Mouse (Mus musculus) limb, embryonic 14.5 days (tissue): ENCODE results near the gene Olfr218. TPM values are rescaled to one million over a fixed set of nuclear protein-coding genes. Genes with fewer than 3 reads are reported as not detected.

Experiments
- ATAC-seq: fragments of 200-750 bp; cut with Nextera tagmentation; 2 replicates; pipeline ENCODE4 v1.8.0; 2017; ENCODE audit warnings: low read depth, moderate number of reproducible peaks, moderate TSS enrichment; ENCODE audit not compliant: low FRiP score
- DNase-seq: peaks from one replicate; pipeline ENCODE4 v3.0.0-alpha.2; 2015; ENCODE audit warnings: low spot score
- H3K27ac ChIP-seq: fragments of 300-500 bp; sonication (generic); replicated peaks from 2 replicates; pipeline ENCODE4 v1.5.1; 2014; ENCODE audit warnings: low read depth, mild to moderate bottlenecking, low read length, moderate library complexity, mixed read lengths
- H3K27me3 ChIP-seq: fragments of 300-500 bp; sonication (generic); 2 replicates; pipeline ENCODE4 v1.6.1; 2014; ENCODE audit warnings: low read length, mixed read lengths; ENCODE audit not compliant: control insufficient read depth, insufficient read depth
- H3K36me3 ChIP-seq: fragments of 300-500 bp; sonication (generic); 2 replicates; pipeline ENCODE4 v1.6.1; 2014; ENCODE audit warnings: mild to moderate bottlenecking, low read length, moderate library complexity, mixed read lengths; ENCODE audit not compliant: control insufficient read depth, insufficient read depth
- H3K4me1 ChIP-seq: fragments of 300-500 bp; sonication (generic); 2 replicates; pipeline ENCODE4 v1.6.1; 2014; ENCODE audit warnings: antibody characterized with exemption, low read length, mixed read lengths; ENCODE audit not compliant: control insufficient read depth, insufficient read depth
- H3K4me2 ChIP-seq: fragments of 300-500 bp; sonication (generic); replicated peaks from 2 replicates; pipeline ENCODE4 v1.6.1; 2014; ENCODE audit warnings: low read depth, mild to moderate bottlenecking, low read length, moderate library complexity; ENCODE audit not compliant: severe bottlenecking
- H3K4me3 ChIP-seq: fragments of 300-500 bp; sonication (generic); replicated peaks from 2 replicates; pipeline ENCODE4 v1.5.1; 2014; ENCODE audit warnings: low read length
- H3K9ac ChIP-seq: fragments of 300-500 bp; sonication (generic); 2 replicates; pipeline ENCODE4 v1.6.1; 2014; ENCODE audit warnings: mild to moderate bottlenecking, low read depth, low read length, moderate library complexity; ENCODE audit not compliant: severe bottlenecking
- H3K9me3 ChIP-seq: fragments of 300-500 bp; sonication (generic); 2 replicates; pipeline ENCODE4 v1.6.1; 2016; ENCODE audit warnings: low read length; ENCODE audit not compliant: control insufficient read depth
- POLR2A ChIP-seq: fragments of 200-500 bp; IDR thresholded peaks from 2 replicates; pipeline ENCODE4 v1.8.0; 2012; ENCODE audit warnings: inconsistent platforms, mild to moderate bottlenecking, moderate library complexity, borderline replicate concordance; ENCODE audit not compliant: insufficient read depth, insufficient read length; ENCODE audit errors: extremely low read depth
- WGBS: fragments of 180-500 bp; shearing (Covaris S2); extraction: QIAGEN DNeasy Blood & Tissue Kit; methylation state at CpG from one replicate; pipeline ENCODE4 v1.1.7; 2014; 5-methylcytosine and 5-hydroxymethylcytosine counted together
- polyA plus RNA-seq, 2 experiments: library from polyadenylated mRNA; depleted of rRNA in 1 of 2; stranded (reverse) in 1 of 2; unstranded in 1 of 2; fragments of >200 nt; fragmentation: Nextera tagmentation in 1 of 2; extraction: Ambion mirVana in 1 of 2; gene quantifications; 2 replicates each; pipeline versions ENCODE4 v1.2.1 to v1.2.3; 2012 to 2014

Olfr218 gene
- not detected in 2 replicates for polyA plus RNA-seq (2012; rRNA removed)
- not detected in 2 replicates for polyA plus RNA-seq (2014; fragmentation: Nextera tagmentation; extraction: Ambion mirVana)

- DNase-seq (no peak), ATAC-seq (no peak)
- no peaks in the 10 kb centered on the region for H3K36me3 ChIP-seq
- no peak for TF ChIP-seq POLR2A
- no peaks in the 10 kb centered on the region for H3K4me1 ChIP-seq
- H3K9ac ChIP-seq, result no peak within 1 kb of the TSS
- H3K27me3 ChIP-seq, result no peaks in the 10 kb centered on the region
- no peak within 1 kb of the TSS for H3K27ac ChIP-seq
- no peaks in the 10 kb centered on the region for H3K9me3 ChIP-seq
- H3K4me3 ChIP-seq, result no peak within 1 kb of the TSS
- no peak within 1 kb of the TSS for H3K4me2 ChIP-seq
- WGBS, result 74% methylated on average over 5 of the region's 5 CpGs
Measured at GRCm38 (mm10) chr1:173197508-173197907, at the start of gene Olfr218. Gene Olfr218 (plus strand): TSS chr1:173197808.

DNA sequence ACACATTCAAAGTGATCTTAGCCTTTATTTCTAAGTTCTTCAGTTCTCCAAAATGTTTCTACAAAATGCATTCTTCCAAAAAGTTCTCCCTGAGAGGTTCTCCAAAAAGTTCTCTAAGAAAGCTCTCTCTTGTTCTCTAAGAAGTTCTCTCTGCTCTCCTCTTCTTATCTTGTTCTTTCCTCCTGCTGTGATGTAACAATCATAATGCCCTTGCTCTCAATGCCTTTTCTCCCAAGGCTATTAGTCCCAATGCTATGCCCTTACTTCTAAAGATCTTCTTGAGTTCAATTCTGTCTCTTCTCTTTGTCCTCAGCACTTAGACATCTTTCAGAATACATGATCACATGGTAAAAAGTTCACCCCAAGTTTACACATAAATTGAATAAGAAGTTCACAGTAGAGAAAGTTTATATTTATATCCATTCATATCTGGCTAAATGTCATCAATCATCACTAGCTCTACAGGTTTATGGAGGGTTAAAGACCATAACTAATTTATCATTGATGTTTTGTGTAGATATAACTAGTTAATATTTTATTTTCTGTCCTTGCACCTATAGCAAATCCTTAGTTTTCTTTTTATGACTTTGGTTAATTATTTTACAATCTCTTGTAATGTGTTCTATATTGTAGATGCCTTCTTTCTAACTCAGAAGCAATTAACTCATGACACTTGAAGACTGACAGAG lies 23.3 kb upstream of the Olfr218 start:
- ATAC-seq (no peak), DNase-seq (no peak)
- H3K9ac ChIP-seq, result no peak overlapping the region
- no peak overlapping the region for H3K27ac ChIP-seq
- H3K4me3 ChIP-seq, result no peak overlapping the region
- H3K4me1 ChIP-seq, result no peaks in the 10 kb centered on the region
- H3K36me3 ChIP-seq, result no peaks in the 10 kb centered on the region
- H3K4me2 ChIP-seq, result no peak overlapping the region
- H3K9me3 ChIP-seq, result no peaks in the 10 kb centered on the region
- TF ChIP-seq POLR2A, result no peak
- no peaks in the 10 kb centered on the region for H3K27me3 ChIP-seq

DNA sequence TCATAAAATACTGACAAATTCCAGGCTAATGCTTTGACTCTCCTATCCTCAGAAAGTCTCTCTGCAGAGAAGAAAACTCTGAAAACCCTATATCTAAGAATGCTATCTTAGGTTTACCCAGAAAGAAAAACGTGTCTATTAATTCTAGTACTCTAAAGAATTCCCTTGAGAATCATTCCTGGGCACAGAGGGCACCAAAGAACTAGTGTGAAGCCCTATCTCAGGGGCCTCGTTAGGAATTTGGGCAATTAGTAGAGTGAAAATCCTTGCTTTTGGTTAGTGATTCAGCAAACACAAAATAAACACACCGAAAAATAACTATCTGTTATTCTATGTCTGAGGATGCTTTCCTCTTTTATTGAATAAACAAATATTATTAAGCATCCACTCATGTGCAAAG lies 7.1 kb upstream of the Olfr218 start, which contains the start of gene Olfr1406:
TSS of gene Olfr1406 (minus strand) at position 101 of the 400 bp plus-strand sequence.
- Histone ChIP-seq H3K36me3 (no peaks in the 10 kb centered on the region), H3K4me3 (no peak within 1 kb of the TSS), H3K4me2 (no peak within 1 kb of the TSS), H3K9me3 (no peaks in the 10 kb centered on the region), H3K9ac (no peak within 1 kb of the TSS), H3K4me1 (no peaks in the 10 kb centered on the region), H3K27me3 (no peaks in the 10 kb centered on the region), H3K27ac (no peak within 1 kb of the TSS)
- 60% methylated on average over 3 of the region's 3 CpGs for WGBS
- no peak for ATAC-seq
- no peak for TF ChIP-seq POLR2A
- DNase-seq, result no peak

DNA sequence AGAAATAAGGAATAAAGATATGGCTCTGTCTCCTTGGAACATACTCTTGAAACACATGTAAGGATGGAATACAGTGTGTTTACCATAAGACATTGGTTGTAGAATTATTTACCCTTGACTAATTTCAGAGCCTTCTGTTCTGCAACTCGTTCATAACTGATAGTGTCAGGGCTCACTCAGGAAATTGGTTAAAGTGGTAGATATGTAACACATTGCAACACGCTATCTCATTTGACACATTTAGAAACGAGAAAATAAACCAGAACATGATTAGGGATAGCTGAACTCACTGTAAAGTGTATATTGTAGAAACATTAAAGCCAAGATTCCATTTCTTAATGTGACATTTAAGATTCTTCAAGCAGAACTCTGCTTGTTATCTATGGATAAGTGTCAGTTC lies 5.5 kb upstream of the Olfr218 start:
- ATAC-seq (no peak), DNase-seq (no peak)
- TF ChIP-seq POLR2A, result no peak
- Histone ChIP-seq H3K9me3 (no peaks in the 10 kb centered on the region), H3K4me3 (no peak overlapping the region), H3K4me2 (no peak overlapping the region), H3K9ac (no peak overlapping the region), H3K27me3 (no peaks in the 10 kb centered on the region), H3K36me3 (no peaks in the 10 kb centered on the region), H3K4me1 (no peaks in the 10 kb centered on the region), H3K27ac (no peak overlapping the region)
- WGBS, result 67% methylated on average over 3 of the region's 3 CpGs

GRCm38 (mm10) chr1:173196359-173196758 lies 1.2 kb upstream of the Olfr218 start:
- no peak overlapping the region for H3K27ac ChIP-seq
- no peak overlapping the region for H3K4me2 ChIP-seq
- H3K27me3 ChIP-seq, result no peaks in the 10 kb centered on the region
- H3K4me1 ChIP-seq, result no peaks in the 10 kb centered on the region
- WGBS, result 71% methylated on average over 2 of the region's 2 CpGs
- H3K4me3 ChIP-seq, result no peak overlapping the region
- no peak for ATAC-seq
- TF ChIP-seq POLR2A, result no peak
- no peaks in the 10 kb centered on the region for H3K36me3 ChIP-seq
- no peak for DNase-seq
- H3K9me3 ChIP-seq, result no peaks in the 10 kb centered on the region
- H3K9ac ChIP-seq, result no peak overlapping the region

DNA sequence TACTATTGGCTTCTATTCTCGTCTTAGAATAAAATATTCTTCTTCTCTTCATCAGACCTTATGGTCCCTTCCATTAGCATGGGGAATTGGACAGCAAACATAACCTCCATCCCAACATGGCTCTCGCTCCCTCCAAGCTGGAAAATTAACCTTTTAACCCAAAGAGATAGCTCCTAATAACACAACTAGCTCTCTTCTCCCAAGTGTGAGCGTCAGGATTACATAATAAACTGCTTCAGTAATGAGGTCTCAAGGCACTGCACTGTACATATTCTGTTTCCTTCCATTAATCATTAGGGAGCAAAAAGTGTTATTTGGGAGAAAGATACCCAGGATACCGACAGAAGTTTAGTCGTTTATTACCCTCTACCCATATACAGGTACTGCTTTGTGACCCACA lies 14.5 kb downstream of the Olfr218 start, which contains the start of gene Olfr1404:
TSS of gene Olfr1404 (plus strand) at position 301 of the 400 bp plus-strand sequence.
- WGBS, result 73% methylated on average over 5 of the region's 5 CpGs
- Histone ChIP-seq H3K27ac (no peak within 1 kb of the TSS), H3K9ac (no peak within 1 kb of the TSS), H3K27me3 (no peaks in the 10 kb centered on the region), H3K4me2 (no peak within 1 kb of the TSS), H3K36me3 (no peaks in the 10 kb centered on the region), H3K4me3 (no peak within 1 kb of the TSS), H3K4me1 (no peaks in the 10 kb centered on the region), H3K9me3 (no peaks in the 10 kb centered on the region)
- no peak for DNase-seq
- no peak for ATAC-seq
- TF ChIP-seq POLR2A, result no peak
